Mouse (Mus musculus): ENCODE results near the gene Scube2. TPM values are rescaled to one million over a fixed set of nuclear protein-coding genes. Genes with fewer than 3 reads are reported as not detected.

The Scube2 gene
- polyA plus RNA-seq, 1 experiment from 2014 or later: 0.79 TPM

DNA sequence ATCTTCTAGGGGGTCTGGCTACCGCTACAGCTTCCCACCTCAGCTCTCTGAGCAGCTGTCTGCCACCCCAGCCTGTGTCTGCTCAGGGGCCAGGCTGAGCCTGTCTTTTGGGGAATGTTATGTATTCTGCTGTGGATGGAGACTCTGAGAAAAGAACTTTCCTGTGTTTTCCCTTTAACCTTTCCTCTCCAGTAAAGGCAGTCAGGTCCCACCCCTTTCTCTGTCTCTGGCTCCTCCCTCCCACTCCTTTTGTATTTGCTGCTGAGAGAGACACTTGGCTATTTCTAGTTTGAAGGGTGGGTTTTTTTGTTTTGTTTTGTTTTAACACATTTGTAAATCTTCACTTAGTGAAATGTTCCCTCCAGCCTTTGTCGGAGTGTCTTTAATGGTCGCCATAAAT is 1.2 kb upstream of the Scube2 start:
- Histone ChIP-seq H3K9me3 (ENCODE audit: control insufficient read depth, low read length) (no peaks in the 10 kb centered on the region), H3K4me2 (replicated peaks; ENCODE audit: low read depth) (no peak overlapping the region), H3K4me1 (replicated peaks; ENCODE audit: control insufficient read depth, insufficient read depth) (peaks cover 3% of the 10 kb centered on the region; the same call in 1 of the 2 replicates), H3K27ac (replicated peaks) (no peak overlapping the region), H3K9ac (ENCODE audit: low read length) (no peak overlapping the region), H3K36me3 (ENCODE audit: control insufficient read depth, insufficient read depth, low read length) (no peaks in the 10 kb centered on the region), H3K4me3 (ENCODE audit: low read depth, low read length) (no peak overlapping the region), H3K27me3 (ENCODE audit: control insufficient read depth, insufficient read depth, low read length) (no peaks in the 10 kb centered on the region)
- whole genome bisulfite sequencing: 74% methylated on average over 3 of the region's 3 CpGs
- no peak for TF ChIP-seq CTCF (IDR thresholded peaks at IDR 0.05; ENCODE audit: low read depth)
- no peak for TF ChIP-seq EP300 (optimal IDR thresholded peaks at IDR 0.05)
- no peak for ATAC-seq (ENCODE audit: low FRiP score, low TSS enrichment)
- no peak for DNase-seq (ENCODE audit: low spot score)

DNA sequence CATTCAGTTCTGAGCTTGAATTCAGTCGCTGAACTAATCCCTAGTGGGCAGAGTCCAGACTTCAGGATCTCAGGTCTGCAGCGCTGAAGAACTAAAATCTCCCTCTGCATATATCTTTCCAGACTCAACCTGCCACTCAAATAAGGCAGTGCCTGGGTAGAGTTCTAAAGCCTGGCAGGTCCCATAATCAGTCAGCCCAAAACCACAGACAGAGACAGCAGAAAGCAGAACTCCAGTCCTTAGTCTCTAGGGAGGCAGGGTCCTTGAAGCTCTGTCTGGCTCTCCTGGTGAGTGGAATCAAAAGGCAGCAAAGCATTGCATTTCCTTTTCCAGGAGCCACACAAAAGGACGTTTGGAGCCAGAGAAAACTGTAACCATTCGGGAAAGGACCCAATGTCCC is 1.9 kb downstream of the Scube2 start:
- H3K4me3 ChIP-seq (ENCODE audit: low read depth, low read length): no peak overlapping the region
- no peak overlapping the region for H3K9ac ChIP-seq (ENCODE audit: low read length)
- no peaks in the 10 kb centered on the region for H3K9me3 ChIP-seq (ENCODE audit: control insufficient read depth, low read length)
- peaks cover 3% of the 10 kb centered on the region; the same call in 1 of the 2 replicates for H3K4me1 ChIP-seq (replicated peaks; ENCODE audit: control insufficient read depth, insufficient read depth)
- TF ChIP-seq CTCF (IDR thresholded peaks at IDR 0.05; ENCODE audit: low read depth): no peak
- TF ChIP-seq EP300 (optimal IDR thresholded peaks at IDR 0.05): no peak
- H3K27ac ChIP-seq (replicated peaks): no peak overlapping the region
- ATAC-seq (ENCODE audit: low FRiP score, low TSS enrichment): no peak
- no peaks in the 10 kb centered on the region for H3K27me3 ChIP-seq (ENCODE audit: control insufficient read depth, insufficient read depth, low read length)
- H3K36me3 ChIP-seq (ENCODE audit: control insufficient read depth, insufficient read depth, low read length): no peaks in the 10 kb centered on the region
- WGBS: 35% methylated on average over 4 of the region's 4 CpGs
- DNase-seq (ENCODE audit: low spot score): no peak
- H3K4me2 ChIP-seq (replicated peaks; ENCODE audit: low read depth): no peak overlapping the region

DNA sequence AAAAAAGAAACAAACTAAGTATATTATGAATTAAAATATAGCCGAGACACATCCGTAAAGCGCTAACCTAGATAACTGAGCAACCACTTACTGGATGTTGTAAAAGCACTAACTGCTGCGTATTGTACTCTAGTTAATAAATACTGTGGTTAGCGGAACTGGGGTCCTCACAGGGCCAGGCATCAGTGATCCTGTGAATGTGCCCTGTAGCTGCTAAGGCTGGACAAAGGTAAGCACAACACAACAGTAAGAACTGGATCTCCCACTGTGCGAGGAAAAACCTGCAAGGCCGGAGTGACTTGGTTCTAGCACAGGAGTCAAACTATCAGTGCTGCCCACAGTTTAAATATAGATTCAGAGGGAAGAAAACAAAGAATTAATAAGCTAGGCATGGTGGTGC is 5.3 kb downstream of the Scube2 start:
- DNase-seq (ENCODE audit: low spot score) (no peak), ATAC-seq (ENCODE audit: low FRiP score, low TSS enrichment) (no peak)
- no peaks in the 10 kb centered on the region for H3K9me3 ChIP-seq (ENCODE audit: control insufficient read depth, low read length)
- no peak for TF ChIP-seq CTCF (IDR thresholded peaks at IDR 0.05; ENCODE audit: low read depth)
- TF ChIP-seq EP300 (optimal IDR thresholded peaks at IDR 0.05): no peak
- 78% methylated on average over 7 of the region's 7 CpGs for WGBS
- H3K9ac ChIP-seq (ENCODE audit: low read length): no peak overlapping the region
- H3K36me3 ChIP-seq (ENCODE audit: control insufficient read depth, insufficient read depth, low read length): no peaks in the 10 kb centered on the region
- no peaks in the 10 kb centered on the region for H3K27me3 ChIP-seq (ENCODE audit: control insufficient read depth, insufficient read depth, low read length)
- no peak overlapping the region for H3K27ac ChIP-seq (replicated peaks)
- H3K4me1 ChIP-seq (replicated peaks; ENCODE audit: control insufficient read depth, insufficient read depth): no peaks in the 10 kb centered on the region; the same call in 1 of the 2 replicates
- no peak overlapping the region for H3K4me3 ChIP-seq (ENCODE audit: low read depth, low read length)
- no peak overlapping the region for H3K4me2 ChIP-seq (replicated peaks; ENCODE audit: low read depth)

DNA sequence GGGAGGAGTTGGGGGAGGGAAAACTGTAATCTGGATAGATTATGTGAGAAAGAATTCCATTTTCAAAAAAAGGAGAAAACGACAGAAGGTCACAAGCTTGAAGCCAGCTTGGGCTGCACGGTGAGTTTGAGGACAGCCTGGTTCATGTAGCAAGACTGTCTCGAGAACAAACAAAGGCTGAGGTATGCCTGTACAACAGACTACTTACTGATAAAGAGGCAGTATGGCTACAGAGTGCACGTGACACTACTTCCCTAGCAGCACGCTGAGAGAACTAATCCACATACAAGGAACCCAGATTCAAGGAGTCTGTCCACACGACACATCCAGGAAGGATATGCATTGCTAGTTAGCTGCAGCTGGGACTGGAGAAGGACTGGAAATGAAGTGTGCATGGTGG is 6.1 kb downstream of the Scube2 start:
- Histone ChIP-seq H3K4me3 (ENCODE audit: low read depth, low read length) (no peak overlapping the region), H3K9ac (ENCODE audit: low read length) (no peak overlapping the region), H3K27ac (replicated peaks) (no peak overlapping the region), H3K4me2 (replicated peaks; ENCODE audit: low read depth) (no peak overlapping the region), H3K36me3 (ENCODE audit: control insufficient read depth, insufficient read depth, low read length) (no peaks in the 10 kb centered on the region), H3K27me3 (ENCODE audit: control insufficient read depth, insufficient read depth, low read length) (no peaks in the 10 kb centered on the region), H3K4me1 (replicated peaks; ENCODE audit: control insufficient read depth, insufficient read depth) (no peaks in the 10 kb centered on the region; the same call in 1 of the 2 replicates), H3K9me3 (ENCODE audit: control insufficient read depth, low read length) (no peaks in the 10 kb centered on the region)
- WGBS: 34% methylated on average over 6 of the region's 6 CpGs
- ATAC-seq (ENCODE audit: low FRiP score, low TSS enrichment): peak; percentile 74
- TF ChIP-seq CTCF (IDR thresholded peaks at IDR 0.05; ENCODE audit: low read depth) (no peak), EP300 (optimal IDR thresholded peaks at IDR 0.05) (no peak)
- DNase-seq (ENCODE audit: low spot score): no peak

DNA sequence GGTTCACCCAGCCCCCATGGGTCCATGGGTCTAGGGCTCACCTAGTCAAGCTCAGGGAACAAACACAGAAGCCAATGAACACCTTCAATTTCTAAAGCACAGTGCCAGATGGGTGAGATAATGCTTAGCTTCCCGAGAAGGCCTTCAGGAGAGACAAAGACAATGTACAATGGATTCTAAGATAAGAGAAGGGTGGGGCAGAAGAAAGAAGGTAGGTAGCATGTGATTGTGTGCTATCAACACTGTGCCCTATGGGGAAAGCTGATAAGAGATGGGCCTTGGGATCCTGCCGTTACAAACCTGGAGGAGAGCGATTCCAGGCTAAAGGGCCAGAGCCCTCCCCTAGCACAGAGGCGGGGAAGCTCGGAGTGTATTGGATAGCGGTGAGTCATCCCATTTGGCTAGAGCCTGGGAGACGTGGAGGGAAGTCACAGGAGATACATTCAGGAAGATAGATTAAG is 12.7 kb downstream of the Scube2 start:
- Histone ChIP-seq H3K4me3 (ENCODE audit: low read depth, low read length) (no peak overlapping the region), H3K4me1 (replicated peaks; ENCODE audit: control insufficient read depth, insufficient read depth) (0 out of 2 replicates have a peak, but pooled peaks cover 2% of the 10 kb centered on the region), H3K36me3 (ENCODE audit: control insufficient read depth, insufficient read depth, low read length) (no peaks in the 10 kb centered on the region), H3K4me2 (replicated peaks; ENCODE audit: low read depth) (no peak overlapping the region), H3K27ac (replicated peaks) (no peak overlapping the region), H3K9ac (ENCODE audit: low read length) (no peak overlapping the region), H3K9me3 (ENCODE audit: control insufficient read depth, low read length) (no peaks in the 10 kb centered on the region), H3K27me3 (ENCODE audit: control insufficient read depth, insufficient read depth, low read length) (no peaks in the 10 kb centered on the region)
- DNase-seq (ENCODE audit: low spot score) (peak; percentile 48), ATAC-seq (ENCODE audit: low FRiP score, low TSS enrichment) (peak; percentile 79)
- 11% methylated on average over 7 of the region's 7 CpGs for WGBS
- TF ChIP-seq CTCF (IDR thresholded peaks at IDR 0.05; ENCODE audit: low read depth) (no peak), EP300 (optimal IDR thresholded peaks at IDR 0.05) (no peak)

DNA sequence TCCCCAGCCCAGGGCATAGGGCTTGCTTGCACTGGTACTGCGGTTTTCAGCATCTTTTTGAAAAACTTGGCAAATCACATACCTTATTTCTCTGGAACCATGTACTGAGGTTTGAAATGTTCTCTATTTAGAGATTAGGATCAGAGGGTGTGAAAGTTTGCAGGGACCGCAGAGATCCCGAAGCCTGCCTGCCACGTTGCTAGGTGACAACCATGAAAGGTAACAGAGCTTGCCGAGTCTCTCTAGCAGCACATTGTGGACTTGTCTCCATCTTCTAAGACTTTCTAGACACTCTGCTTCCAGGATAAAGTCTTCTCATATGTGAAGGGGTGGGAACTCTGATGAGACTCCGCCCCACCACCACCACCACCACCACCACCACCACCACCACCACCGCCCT is 13.5 kb downstream of the Scube2 start:
- H3K36me3 ChIP-seq (ENCODE audit: control insufficient read depth, insufficient read depth, low read length): no peaks in the 10 kb centered on the region
- 74% methylated on average over 7 of the region's 7 CpGs for WGBS
- 0 out of 2 replicates have a peak, but pooled peaks cover 2% of the 10 kb centered on the region for H3K4me1 ChIP-seq (replicated peaks; ENCODE audit: control insufficient read depth, insufficient read depth)
- DNase-seq (ENCODE audit: low spot score) (no peak), ATAC-seq (ENCODE audit: low FRiP score, low TSS enrichment) (no peak)
- TF ChIP-seq CTCF (IDR thresholded peaks at IDR 0.05; ENCODE audit: low read depth) (no peak), EP300 (optimal IDR thresholded peaks at IDR 0.05) (no peak)
- H3K4me2 ChIP-seq (replicated peaks; ENCODE audit: low read depth): no peak overlapping the region
- no peak overlapping the region for H3K27ac ChIP-seq (replicated peaks)
- H3K9ac ChIP-seq (ENCODE audit: low read length): no peak overlapping the region
- no peaks in the 10 kb centered on the region for H3K9me3 ChIP-seq (ENCODE audit: control insufficient read depth, low read length)
- no peak overlapping the region for H3K4me3 ChIP-seq (ENCODE audit: low read depth, low read length)
- H3K27me3 ChIP-seq (ENCODE audit: control insufficient read depth, insufficient read depth, low read length): no peaks in the 10 kb centered on the region
